Mouse (Mus musculus): Measurements from ENCODE around the gene Gm21987.

Gm21987 gene

DNA sequence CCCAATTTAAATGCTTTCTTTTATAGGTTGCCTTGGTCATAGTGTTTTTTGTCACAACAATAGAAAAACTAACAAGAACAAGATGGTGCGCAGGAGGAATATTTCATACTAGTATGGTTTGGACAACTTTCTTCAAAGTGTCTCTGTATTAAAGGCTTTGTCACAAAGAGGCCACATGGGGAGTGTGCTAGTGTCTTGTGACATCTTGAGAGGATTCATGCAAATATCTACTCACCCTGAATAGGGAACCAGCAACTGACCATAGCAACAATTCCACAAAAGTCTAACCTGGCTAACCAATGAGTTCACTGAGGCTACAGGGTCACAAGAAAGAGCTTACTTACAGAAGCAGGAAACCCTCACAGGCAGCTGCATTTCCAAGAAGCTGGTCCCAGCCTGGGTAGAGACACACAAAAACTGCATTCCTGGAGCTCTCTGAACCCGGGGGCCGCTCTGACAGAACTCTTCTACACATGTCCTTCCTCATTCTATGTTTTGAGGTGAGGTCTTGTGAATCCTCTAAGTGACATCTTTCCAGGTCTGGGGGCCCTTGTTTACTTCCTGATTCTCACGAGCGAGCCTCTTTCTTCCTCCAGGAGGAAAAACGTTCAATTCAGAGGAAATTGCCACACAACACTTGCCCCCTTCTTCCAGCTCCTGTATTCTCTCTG lies 48.4 kb downstream of the Gm21987 start:
- no peak for DNase-seq (ENCODE audit: low spot score)

DNA sequence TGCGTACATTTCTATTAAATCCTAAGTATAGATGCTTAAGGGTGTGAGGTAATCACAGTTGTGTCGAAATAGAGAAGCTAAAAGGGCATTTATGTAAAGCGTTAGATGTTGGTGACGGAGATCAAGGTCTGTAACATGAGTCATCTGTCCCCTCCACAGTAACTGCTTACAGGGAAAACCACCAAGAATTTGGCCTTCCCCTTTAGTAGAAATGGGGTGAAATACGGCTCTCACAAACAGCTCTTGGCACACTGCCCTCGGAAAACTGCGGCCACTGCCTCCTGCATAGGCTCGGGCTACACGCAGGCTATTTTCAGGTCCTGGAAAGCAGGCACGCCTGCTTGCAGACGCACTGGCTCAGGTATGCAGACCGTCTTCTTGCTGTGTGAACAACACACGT lies 49.3 kb downstream of the Gm21987 start:
- no peak for DNase-seq (ENCODE audit: low spot score)

DNA sequence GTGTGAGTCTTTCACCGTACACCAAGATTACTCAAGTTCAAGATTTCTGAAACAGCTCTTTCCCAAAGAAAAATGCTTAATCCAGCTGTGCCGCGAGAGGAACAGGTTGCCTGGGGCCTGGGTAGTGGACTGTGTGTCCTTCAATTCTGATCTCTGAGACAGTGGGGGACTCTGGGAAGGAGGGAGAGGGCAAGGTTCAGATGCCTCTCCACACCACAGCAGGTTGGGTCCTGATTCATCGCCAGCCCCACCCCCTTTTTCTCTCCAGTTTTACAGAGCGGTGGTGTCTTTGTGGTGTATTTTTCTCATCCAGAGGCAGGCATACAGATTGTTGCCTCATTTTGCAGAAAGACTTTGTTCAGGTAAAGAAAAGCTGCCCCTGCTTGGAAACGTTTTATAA lies 51.4 kb downstream of the Gm21987 start:
- no peak for DNase-seq (ENCODE audit: low spot score)

DNA sequence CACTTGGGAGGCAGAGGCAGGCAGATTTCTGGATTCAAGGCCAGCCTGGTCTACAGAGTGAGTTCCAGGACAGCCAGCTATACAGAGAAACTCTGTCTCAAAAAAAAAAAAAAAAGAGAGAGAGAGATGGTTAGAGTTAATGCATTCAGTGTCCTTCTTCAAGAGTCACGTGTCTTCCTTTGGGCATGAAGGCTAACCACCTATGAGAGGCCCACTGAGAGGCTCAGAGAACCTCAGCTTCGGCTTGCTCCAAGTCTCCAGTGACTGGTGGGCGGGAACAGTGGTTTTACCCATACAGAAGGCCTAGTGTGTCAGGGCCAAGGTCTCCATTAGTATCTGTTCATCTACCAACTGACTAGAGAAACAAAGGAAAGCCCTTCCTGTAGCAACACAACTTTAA lies 52.2 kb downstream of the Gm21987 start:
- no peak for DNase-seq (ENCODE audit: low spot score)

DNA sequence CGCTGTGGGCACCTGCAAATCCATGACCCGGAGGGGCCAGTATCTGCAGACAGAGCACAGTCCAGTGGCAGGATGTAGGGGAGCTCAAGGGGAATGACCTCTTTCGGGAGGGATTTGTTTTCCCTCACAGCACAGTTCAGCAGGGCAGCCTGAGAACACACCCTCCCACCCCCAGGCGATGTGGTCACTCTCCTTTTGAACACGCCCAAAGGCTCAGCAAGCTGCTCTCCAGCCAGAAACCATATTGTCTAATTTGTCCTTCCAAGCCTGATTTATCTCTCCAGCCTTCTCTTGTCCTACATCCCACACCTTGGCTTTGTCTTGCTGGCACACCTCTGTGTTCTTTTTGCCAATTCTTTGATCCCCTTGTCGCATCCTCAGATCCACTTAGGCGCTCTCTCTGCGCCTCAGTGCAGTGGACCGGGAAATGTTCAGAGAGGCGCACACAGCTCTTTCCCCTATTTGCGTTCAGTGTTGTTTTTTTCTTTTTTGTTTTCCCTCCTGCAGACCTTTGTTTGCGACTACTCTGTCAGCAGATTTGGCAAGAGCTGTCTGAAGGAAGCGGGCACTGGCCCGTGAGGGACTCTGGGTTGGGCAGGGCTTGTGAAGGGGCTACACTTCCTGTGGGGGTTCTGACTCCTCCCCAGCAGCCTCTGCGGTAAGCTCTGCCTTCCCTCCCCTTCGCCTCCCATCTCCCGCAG lies 52.8 kb downstream of the Gm21987 start:
- peak; percentile 69 for DNase-seq (ENCODE audit: low spot score)

DNA sequence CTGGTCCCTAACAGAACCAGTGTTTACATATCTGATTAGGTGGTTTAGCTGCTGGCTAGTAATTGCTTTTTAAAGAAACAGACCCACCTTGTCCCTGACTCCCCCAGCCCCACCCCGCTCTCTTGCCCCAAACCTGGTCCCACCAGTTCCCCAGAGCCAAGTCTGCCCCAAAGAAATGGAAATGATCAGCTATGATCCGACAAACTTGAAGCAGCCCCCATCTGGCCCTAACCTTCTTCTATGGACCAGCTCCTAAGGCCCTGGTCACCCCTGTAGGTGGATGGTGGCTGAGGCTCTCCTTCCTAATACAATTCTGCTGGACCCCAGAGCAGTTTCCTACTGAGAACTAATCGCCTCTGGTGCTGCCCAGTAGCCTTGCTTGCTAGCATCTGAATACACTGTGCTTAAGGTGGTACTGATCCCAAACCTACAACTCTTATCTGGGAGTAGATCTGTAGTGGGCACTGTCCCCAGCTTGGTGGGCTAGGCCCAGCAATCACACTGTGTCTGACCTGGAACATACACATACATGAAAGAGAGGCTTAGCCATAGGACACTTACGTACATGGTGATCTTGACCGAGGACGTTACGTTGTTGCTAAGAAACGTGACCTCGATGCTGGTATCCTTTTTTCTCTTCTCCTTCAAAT lies 53.6 kb downstream of the Gm21987 start:
- DNase-seq (ENCODE audit: low spot score): no peak

DNA sequence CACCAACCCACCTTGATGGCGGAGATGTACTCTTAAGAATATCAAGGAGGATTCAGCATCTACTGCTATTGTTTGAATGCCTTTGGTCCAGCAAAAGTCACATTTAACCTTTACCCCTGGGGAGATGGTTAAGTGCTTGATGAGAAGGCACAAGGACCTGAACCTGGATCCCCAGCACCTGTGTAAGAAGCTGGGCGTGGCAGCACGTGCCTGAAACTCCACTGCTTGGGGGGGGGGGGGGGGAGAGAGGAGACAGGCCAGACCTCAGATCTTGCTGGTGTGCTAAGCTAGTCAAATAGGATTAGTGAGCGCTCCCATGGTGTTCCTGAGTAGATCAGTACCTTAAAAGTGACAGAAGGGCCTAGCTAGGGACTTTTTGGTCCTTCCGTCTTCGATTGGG lies 54.6 kb downstream of the Gm21987 start:
- no peak for DNase-seq (ENCODE audit: low spot score)

DNA sequence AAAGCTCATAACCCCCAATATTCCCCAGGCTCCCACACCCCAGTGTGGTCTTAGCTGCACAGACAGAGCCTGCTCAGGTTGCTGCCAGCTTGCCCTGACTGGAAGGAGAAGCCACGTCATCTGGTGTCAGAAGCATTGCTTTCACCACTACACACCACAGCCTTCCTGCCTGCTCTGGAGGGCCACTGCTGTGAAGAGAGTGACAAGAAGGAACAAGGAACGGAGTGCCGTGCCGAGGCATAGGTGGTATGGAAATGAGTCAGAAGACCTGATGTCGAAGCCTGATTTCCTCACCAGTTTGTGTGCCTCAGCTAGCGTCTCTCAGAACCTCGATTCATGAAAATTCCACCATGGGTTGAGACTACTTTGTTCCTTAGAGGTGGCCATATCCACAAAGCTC lies 56.8 kb downstream of the Gm21987 start:
- no peak for DNase-seq (ENCODE audit: low spot score)

DNA sequence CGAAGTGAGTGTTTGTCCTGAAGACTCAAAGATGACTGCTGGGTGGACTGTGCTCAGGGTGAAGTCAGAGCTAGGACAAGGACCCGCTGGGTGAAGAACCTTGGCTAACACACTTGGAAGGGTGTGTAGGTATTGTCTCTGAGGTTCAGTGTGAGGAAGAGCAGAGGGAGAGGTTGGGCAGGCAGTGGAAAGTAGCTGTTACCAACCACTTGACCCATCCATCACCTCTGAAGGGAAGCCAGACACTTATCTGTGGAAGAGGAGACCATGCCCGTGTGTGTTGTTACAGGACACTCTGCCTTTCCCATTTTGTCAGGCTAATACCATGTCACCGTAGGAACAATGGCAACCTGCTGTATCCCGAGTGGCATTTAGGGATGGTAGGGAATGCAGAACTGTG lies 59.5 kb downstream of the Gm21987 start:
- no peak for DNase-seq (ENCODE audit: low spot score)

DNA sequence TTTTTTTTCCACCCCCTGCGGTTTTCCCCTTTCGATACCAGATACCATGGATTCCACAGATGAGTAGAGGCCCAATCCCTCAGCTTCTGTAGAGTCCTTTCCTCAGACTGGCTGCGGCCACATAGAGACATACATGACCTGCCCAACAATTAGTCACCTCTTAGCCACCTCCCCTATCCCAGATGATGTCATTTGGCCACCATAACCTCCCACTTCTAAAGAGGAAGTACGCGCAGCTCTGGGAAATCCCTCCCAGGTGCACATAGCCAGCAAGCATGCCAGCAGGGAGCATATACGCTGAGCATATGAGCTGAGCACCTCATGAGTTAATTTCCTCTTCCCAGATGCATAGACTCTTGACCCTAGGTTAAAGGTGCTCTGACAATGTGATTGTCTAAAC lies 59.9 kb downstream of the Gm21987 start:
- DNase-seq (ENCODE audit: low spot score): no peak

DNA sequence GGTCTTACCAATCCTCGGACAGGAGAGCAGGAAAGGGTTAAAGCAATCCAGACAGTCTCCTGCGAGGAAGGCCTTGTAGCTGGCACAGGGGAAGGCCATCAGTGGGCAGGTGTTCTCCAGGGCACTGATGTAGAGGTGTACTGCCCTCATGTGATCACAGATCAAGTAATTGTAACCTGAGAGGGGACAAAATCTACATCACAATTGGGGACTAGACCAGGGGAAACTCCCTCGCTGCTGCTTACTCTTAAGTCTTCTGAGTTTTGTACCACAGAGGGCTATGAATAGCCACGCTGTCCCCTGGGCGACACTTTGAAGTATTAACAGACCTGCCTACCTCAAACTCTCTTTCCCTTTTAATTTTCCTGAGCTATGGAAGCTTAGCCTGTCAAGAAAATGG lies 60.7 kb downstream of the Gm21987 start:
- DNase-seq (ENCODE audit: low spot score): no peak

DNA sequence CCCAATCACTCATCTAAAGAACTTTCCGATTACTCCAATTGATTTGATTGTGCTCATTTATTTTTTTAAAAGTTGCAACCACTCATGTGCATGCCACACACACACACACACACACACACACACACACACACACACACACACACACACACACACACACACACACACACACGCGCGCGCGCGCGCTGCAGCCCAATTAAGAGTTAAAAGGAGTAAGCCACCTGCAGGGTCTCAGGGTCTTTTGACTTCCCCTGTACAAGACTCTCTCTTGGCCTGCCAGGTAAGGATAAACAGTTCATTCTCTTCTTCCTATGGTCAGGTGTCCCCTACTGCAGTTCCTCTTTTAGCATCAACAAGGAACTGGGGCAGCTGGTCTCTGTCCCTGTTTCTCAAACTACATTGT lies 61.6 kb downstream of the Gm21987 start:
- no peak for DNase-seq (ENCODE audit: low spot score)

Data from embryo, embryonic 10.5 days (tissue).